In genomic region chr1:83123201-83123600, GRCm38 (mm10) we compare ENCODE assay signal across 34 mouse cellular contexts. TPM values are rescaled to one million over a fixed set of nuclear protein-coding genes. Genes with fewer than 3 reads are reported as not detected.
"Had no signal": no experiment of that assay in that cellular context is flagged by ENCODE, and none has a peak within 500 bp of the region (broad histone marks: within the 10 kb centered on the region; RNA-seq: fewer than 3 reads in every experiment).

No protein-coding gene starts in this region.

- DNase-seq: gastrocnemius, postnatal 14 days; gastrocnemius, postnatal 36 days; heart, adult 11 months; heart, adult 2 months; heart, postnatal 10 days; heart, postnatal 4 days; kidney, adult 18-20 months; kidney, adult 8-10 months; kidney, postnatal 10 days; kidney, postnatal 25 days; kidney, postnatal 4 days; liver had no signal

- H3K27me3 ChIP-seq: heart, embryonic 12.5 days; hindbrain, embryonic 12.5 days; intestine, embryonic 15.5 days; limb, embryonic 12.5 days had no signal

- H3K27ac ChIP-seq: heart, adult 2 months; heart, embryonic 10.5 days; hindbrain, embryonic 10.5 days; hindbrain, embryonic 12.5 days; hindbrain, embryonic 14.5 days; intestine, embryonic 15.5 days; layer of hippocampus, adult 2 months; left cerebral cortex, adult 2 months; limb, embryonic 10.5 days; limb, embryonic 12.5 days had no signal

- H3K36me3 ChIP-seq: heart, embryonic 10.5 days; heart, embryonic 12.5 days; hindbrain, embryonic 10.5 days; hindbrain, embryonic 12.5 days; intestine, embryonic 15.5 days; limb, embryonic 10.5 days; limb, embryonic 12.5 days had no signal

- H3K9ac ChIP-seq: heart, embryonic 12.5 days; hindbrain, embryonic 12.5 days; hindbrain, embryonic 14.5 days; intestine, embryonic 15.5 days; limb, embryonic 12.5 days had no signal

- ATAC-seq: hindbrain, embryonic 16.5 days; intestine, embryonic 15.5 days; intestine, postnatal 0 days had no signal

- H3K9me3 ChIP-seq: heart, embryonic 10.5 days; heart, embryonic 12.5 days; hindbrain, embryonic 10.5 days; hindbrain, embryonic 12.5 days; intestine, embryonic 15.5 days; limb, embryonic 10.5 days; limb, embryonic 12.5 days had no signal

- H3K4me2 ChIP-seq: heart, embryonic 12.5 days; hindbrain, embryonic 12.5 days; hindbrain, embryonic 14.5 days; intestine, embryonic 15.5 days; limb, embryonic 12.5 days had no signal

- H3K4me3 ChIP-seq: heart, adult 2 months; heart, embryonic 10.5 days; heart, embryonic 12.5 days; hindbrain, embryonic 10.5 days; hindbrain, embryonic 12.5 days; intestine, embryonic 15.5 days; layer of hippocampus, adult 2 months; left cerebral cortex, adult 2 months; limb, embryonic 10.5 days; limb, embryonic 12.5 days had no signal

- H3K4me1 ChIP-seq: heart, embryonic 12.5 days; hindbrain, embryonic 10.5 days; hindbrain, embryonic 12.5 days; intestine, embryonic 15.5 days; limb, embryonic 10.5 days; limb, embryonic 12.5 days had no signal

RNA-seq across cellular contexts. Expression of gene Ccl20, which starts 6.6 kb away (rescaled TPM):
- total RNA-seq: gastrocnemius, adult 18-20 months; gastrocnemius, adult 8-10 months; gastrocnemius, postnatal 14 days; gastrocnemius, postnatal 36 days; heart, adult 2 months; heart, postnatal 10 days; heart, postnatal 25 days; heart, postnatal 4 days; layer of hippocampus, adult 2 months; layer of hippocampus, postnatal 10 days; layer of hippocampus, postnatal 25 days; left cerebral cortex, adult 2 months; left cerebral cortex, postnatal 14 days; left cerebral cortex, postnatal 36 days had no signal
- polyA plus RNA-seq: gonadal fat pad, adult 2 months; heart, embryonic 16.5 days; hindbrain, embryonic 12.5 days; hindbrain, embryonic 14.5 days; hindbrain, embryonic 16.5 days; limb, embryonic 10.5 days; limb, embryonic 12.5 days had no signal

RNA-seq across cellular contexts. Expression of gene Daw1, which starts 36.4 kb away (rescaled TPM):
- total RNA-seq: gastrocnemius, adult 18-20 months; gastrocnemius, adult 8-10 months; gastrocnemius, postnatal 14 days; gastrocnemius, postnatal 36 days; heart, adult 2 months; heart, postnatal 25 days; heart, postnatal 4 days had no signal
- polyA plus RNA-seq: heart, embryonic 10.5 days; heart, embryonic 12.5 days; intestine, embryonic 15.5 days; intestine, postnatal 0 days; kidney, embryonic 14.5 days; limb, embryonic 10.5 days; limb, embryonic 12.5 days had no signal
